Mouse (Mus musculus) kidney, postnatal 0 days (tissue): ENCODE measurements at regions not wholly inside any gene's neighbourhood (a gene's known extent, or its start where the extent isn't known, plus 50 kb on each side); places are given as distances from the start of the nearest gene placed in this dataset.

Experiments used
- ATAC-seq: fragments of 200-750 bp; cut with Nextera tagmentation; replicated peaks from 2 replicates; pipeline ENCODE4 v1.8.0; 2017; ENCODE audit warnings: low read depth, moderate number of reproducible peaks, moderate TSS enrichment, moderate library complexity; ENCODE audit not compliant: low FRiP score
- DNase-seq: peaks from one replicate; pipeline ENCODE4 v3.0.0-alpha.2; 2016; ENCODE audit warnings: low spot score
- H3K27ac ChIP-seq: fragments of 300-500 bp; sonication (generic); 2 replicates; pipeline ENCODE4 v1.5.1; 2014; ENCODE audit warnings: mild to moderate bottlenecking
- H3K27me3 ChIP-seq: fragments of 300-500 bp; sonication (generic); 2 replicates; pipeline ENCODE4 v1.6.1; 2014; ENCODE audit warnings: low read length, mixed read lengths; ENCODE audit not compliant: insufficient read depth
- H3K36me3 ChIP-seq: fragments of 300-500 bp; sonication (generic); 2 replicates; pipeline ENCODE4 v1.6.1; 2014; ENCODE audit warnings: low read length, mixed read lengths; ENCODE audit not compliant: insufficient read depth
- H3K4me1 ChIP-seq: fragments of 300-500 bp; sonication (generic); replicated peaks from 2 replicates; pipeline ENCODE4 v1.6.1; 2014; ENCODE audit warnings: antibody characterized with exemption, low read length, mixed read lengths; ENCODE audit not compliant: insufficient read depth
- H3K4me2 ChIP-seq: fragments of 300-500 bp; sonication (generic); 2 replicates; pipeline ENCODE4 v1.6.1; 2014; ENCODE audit warnings: mild to moderate bottlenecking, low read length, moderate library complexity, mixed read lengths
- H3K4me3 ChIP-seq: fragments of 300-500 bp; sonication (generic); replicated peaks from 2 replicates; pipeline ENCODE4 v1.5.1; 2014; ENCODE audit warnings: low read depth, low read length
- H3K9ac ChIP-seq: fragments of 300-500 bp; sonication (generic); 2 replicates; pipeline ENCODE4 v1.6.1; 2014; ENCODE audit warnings: low read depth, low read length
- H3K9me3 ChIP-seq: fragments of 300-500 bp; sonication (generic); replicated peaks from 2 replicates; pipeline ENCODE4 v1.6.1; 2016; ENCODE audit warnings: low read length, inconsistent platforms, mixed read lengths
- CTCF ChIP-seq: IDR thresholded peaks from 2 replicates; pipeline ENCODE4 v1.5.1; 2016; ENCODE audit warnings: antibody characterized with exemption, low read depth, mild to moderate bottlenecking, moderate library complexity
- WGBS: fragments of 180-500 bp; shearing (Covaris S2); extraction: QIAGEN DNeasy Blood & Tissue Kit; methylation state at CpG from one replicate; pipeline ENCODE4 v1.1.7; 2014; 5-methylcytosine and 5-hydroxymethylcytosine counted together

DNA sequence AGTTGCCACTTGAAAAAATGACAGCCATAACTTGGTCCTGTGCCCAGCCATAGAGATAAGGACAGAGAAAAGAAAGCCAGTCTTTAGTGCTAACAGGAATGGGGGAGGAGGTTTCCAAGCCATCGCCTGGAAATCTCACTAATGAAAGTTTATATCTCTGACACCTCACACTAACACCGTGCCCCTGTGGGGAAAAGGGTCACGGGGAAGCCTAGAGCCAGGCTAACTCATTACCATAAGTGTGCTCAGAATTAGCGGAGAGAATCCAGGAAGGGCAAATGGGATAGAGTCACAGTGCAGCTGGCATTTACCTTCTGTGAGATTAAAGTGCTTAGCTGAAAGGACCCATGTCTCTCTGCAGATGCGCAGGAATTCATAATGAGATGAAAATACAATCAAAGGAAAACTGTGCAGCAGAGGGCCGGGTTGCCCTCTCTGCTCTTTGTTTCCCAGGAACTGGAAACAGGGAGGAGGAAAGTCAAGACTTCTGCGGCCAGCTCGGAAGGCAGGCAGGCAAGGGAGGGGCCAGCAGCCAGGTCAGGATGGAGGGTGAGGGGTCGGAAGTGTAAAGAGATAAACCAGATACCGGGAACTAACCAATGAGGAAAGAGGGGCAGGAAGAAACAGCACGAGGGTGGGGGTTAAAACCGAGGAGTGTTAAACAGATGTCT, 945.7 kb upstream of the Car8 start:
- 1% methylated on average over 12 of the region's 12 CpGs for WGBS
- Histone ChIP-seq H3K4me1 (peaks cover 9% of the 10 kb centered on the region; the same call in 1 of the 2 replicates), H3K27ac (no peak overlapping the region), H3K4me3 (0 out of 2 replicates have a peak overlapping the region, but pooled peaks have one; percentile 3), H3K9ac (no peak overlapping the region), H3K36me3 (no peaks in the 10 kb centered on the region), H3K27me3 (no peaks in the 10 kb centered on the region), H3K4me2 (peak overlapping the region; percentile 46), H3K9me3 (no peaks in the 10 kb centered on the region)
- no peak for TF ChIP-seq CTCF
- peak; percentile 18 for DNase-seq
- ATAC-seq, result no peak

DNA sequence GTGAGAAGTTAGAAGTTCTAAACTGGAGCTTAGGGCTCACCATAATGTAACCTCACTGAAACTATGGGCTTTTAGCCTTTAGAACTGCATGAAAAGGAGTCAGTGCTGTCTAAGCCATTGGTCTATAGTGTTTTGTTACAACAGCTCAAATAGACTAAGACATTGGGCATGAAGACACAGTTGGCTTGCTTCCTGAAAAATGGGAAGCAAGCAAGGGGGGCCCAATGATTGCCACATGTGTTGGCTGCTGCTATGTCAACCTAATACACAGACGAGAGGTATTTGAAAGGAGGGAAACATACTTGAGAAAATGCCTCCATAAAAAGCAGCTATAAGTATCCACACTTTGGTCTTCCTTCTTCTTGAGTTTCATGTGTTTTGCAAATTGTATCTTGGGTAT, 935.5 kb upstream of the Car8 start:
- no peak overlapping the region for H3K27ac ChIP-seq
- no peak overlapping the region for H3K4me2 ChIP-seq
- no peak overlapping the region for H3K4me3 ChIP-seq
- no peaks in the 10 kb centered on the region for H3K36me3 ChIP-seq
- H3K9me3 ChIP-seq, result no peaks in the 10 kb centered on the region
- H3K4me1 ChIP-seq, result no peaks in the 10 kb centered on the region
- WGBS, result 83% methylated on average over 1 of the region's 1 CpGs
- DNase-seq, result no peak
- no peak overlapping the region for H3K9ac ChIP-seq
- no peak for ATAC-seq
- H3K27me3 ChIP-seq, result no peaks in the 10 kb centered on the region
- no peak for TF ChIP-seq CTCF

DNA sequence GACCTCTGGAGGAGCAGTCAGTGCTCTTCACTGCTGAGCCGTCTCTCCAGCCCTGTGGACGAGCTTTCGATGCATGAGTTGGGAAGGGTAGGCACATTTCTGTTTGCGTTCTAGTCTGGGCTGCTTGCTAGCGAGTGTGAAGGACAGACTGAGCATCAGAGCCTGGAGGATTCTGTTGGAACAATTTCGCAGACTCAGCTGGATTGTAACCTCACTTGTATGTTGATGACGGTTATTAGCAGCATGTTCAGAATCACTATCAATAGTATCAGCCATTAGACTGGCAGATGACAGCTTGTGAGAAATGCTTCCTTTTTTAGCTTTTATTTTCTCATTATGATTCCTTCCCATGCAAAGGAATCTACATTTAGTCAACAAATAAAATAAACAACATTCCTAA, 923.5 kb upstream of the Car8 start:
- no peak overlapping the region for H3K27ac ChIP-seq
- TF ChIP-seq CTCF, result no peak
- no peak overlapping the region for H3K9ac ChIP-seq
- no peaks in the 10 kb centered on the region for H3K27me3 ChIP-seq
- WGBS, result 82% methylated on average over 7 of the region's 7 CpGs
- no peaks in the 10 kb centered on the region for H3K9me3 ChIP-seq
- ATAC-seq (no peak), DNase-seq (no peak)
- H3K4me1 ChIP-seq, result no peaks in the 10 kb centered on the region
- no peaks in the 10 kb centered on the region for H3K36me3 ChIP-seq
- no peak overlapping the region for H3K4me3 ChIP-seq
- no peak overlapping the region for H3K4me2 ChIP-seq

GRCm38 (mm10) chr4:9161814-9162133, 922.9 kb upstream of the Car8 start:
- no peaks in the 10 kb centered on the region for H3K9me3 ChIP-seq
- DNase-seq (no peak), ATAC-seq (no peak)
- H3K27me3 ChIP-seq, result no peaks in the 10 kb centered on the region
- no peaks in the 10 kb centered on the region for H3K4me1 ChIP-seq
- WGBS, result 50% methylated on average over 4 of the region's 4 CpGs
- no peak overlapping the region for H3K9ac ChIP-seq
- no peak overlapping the region for H3K4me2 ChIP-seq
- H3K36me3 ChIP-seq, result no peaks in the 10 kb centered on the region
- H3K4me3 ChIP-seq, result no peak overlapping the region
- no peak for TF ChIP-seq CTCF
- H3K27ac ChIP-seq, result no peak overlapping the region

DNA sequence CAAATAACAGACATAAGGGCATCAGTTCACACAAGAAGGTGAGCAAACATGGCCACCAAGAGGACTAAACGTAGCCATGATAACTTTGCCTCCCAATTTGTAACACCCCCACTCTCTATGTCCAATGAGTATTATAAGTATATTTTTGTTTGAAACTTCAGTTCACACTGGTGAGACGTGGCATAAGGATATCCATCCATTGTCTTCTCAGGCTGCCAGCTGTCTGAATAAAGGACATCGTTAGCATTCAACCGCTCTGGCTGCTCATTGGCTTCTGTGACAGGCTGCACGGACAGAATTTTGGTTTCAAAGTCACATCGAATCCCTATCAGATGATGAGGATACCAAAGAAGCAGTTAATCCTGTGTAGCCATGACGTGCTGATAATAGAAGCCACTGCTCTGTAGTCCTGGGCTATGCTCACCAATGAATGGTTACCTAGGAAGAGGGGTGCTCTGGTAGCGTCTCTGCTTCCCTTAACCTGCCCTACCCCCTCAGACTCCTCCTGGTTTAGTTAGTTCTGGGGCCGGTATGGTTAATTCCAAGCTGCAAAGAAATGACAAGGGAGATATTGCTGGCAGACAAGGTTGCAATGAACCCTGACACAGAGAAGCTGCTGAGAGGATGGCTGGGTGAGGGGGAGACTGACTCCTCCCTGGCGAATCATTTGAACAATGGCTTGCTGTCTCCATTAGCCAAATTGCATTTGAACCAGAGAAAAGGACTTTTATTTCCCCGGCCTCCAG, 922.4 kb upstream of the Car8 start:
- Histone ChIP-seq H3K27ac (no peak overlapping the region), H3K9ac (no peak overlapping the region), H3K4me1 (no peaks in the 10 kb centered on the region), H3K36me3 (no peaks in the 10 kb centered on the region), H3K27me3 (no peaks in the 10 kb centered on the region), H3K9me3 (no peaks in the 10 kb centered on the region), H3K4me3 (no peak overlapping the region), H3K4me2 (no peak overlapping the region)
- TF ChIP-seq CTCF, result no peak
- DNase-seq, result no peak
- ATAC-seq, result no peak
- 73% methylated on average over 11 of the region's 11 CpGs for WGBS

- TF ChIP-seq CTCF, result no peak
- Histone ChIP-seq H3K4me2 (no peak overlapping the region), H3K4me1 (no peaks in the 10 kb centered on the region), H3K9ac (no peak overlapping the region), H3K9me3 (no peaks in the 10 kb centered on the region), H3K4me3 (no peak overlapping the region), H3K27ac (no peak overlapping the region), H3K36me3 (no peaks in the 10 kb centered on the region), H3K27me3 (no peaks in the 10 kb centered on the region)
- ATAC-seq, result no peak
- WGBS, result 13% methylated on average over 5 of the region's 5 CpGs
- peak; percentile 42 for DNase-seq
These were observed 908.9 kb upstream of the Car8 start for GRCm38 (mm10) chr4:9147732-9148131.
